In genomic region chr4:34829456-34829855, GRCm38 (mm10) we compare ENCODE assay signal across 19 mouse cellular contexts. TPM values are rescaled to one million over a fixed set of nuclear protein-coding genes. Genes with fewer than 3 reads are reported as not detected.
DNase-seq lines count a peak whose midpoint lies in the region.
"Had no signal": no experiment of that assay in that cellular context is flagged by ENCODE, and none has a peak within 500 bp of the region (broad histone marks: within the 10 kb centered on the region; RNA-seq: fewer than 3 reads in every experiment).

No protein-coding gene starts in this region.

- peak; percentile 25 to 53 for DNase-seq in frontal cortex, postnatal 36 days (ENCODE audit: low spot score in 2 of 2)
- DNase-seq in frontal cortex, postnatal 25 days (ENCODE audit: low spot score in 2 of 2): no peak
- DNase-seq in left cerebral cortex, postnatal 36 days (ENCODE audit: low spot score in 2 of 2): peak; percentile 17 to 24
- DNase-seq in left cerebral cortex, adult 11 months (ENCODE audit: low spot score): no peak
- DNase-seq in brain, adult 2 months (ENCODE audit: low read depth, low spot score): peak; percentile 71
- DNase-seq in telencephalon, adult 2 months (ENCODE audit: low read depth, low spot score): peak; percentile 55
- DNase-seq: adrenal gland, adult 2 months; adrenal gland, postnatal 14 days; cerebellum, adult 11-12 months; cerebellum, adult 8-10 months; cerebellum, postnatal 10 days; cerebellum, postnatal 36 days; embryo, embryonic 11 days; forebrain, postnatal 0 days; gastrocnemius, adult 2 months; gastrocnemius, postnatal 14 days; heart, adult 18-20 months; heart, postnatal 14 days; heart, postnatal 4 days had no signal

- intact Hi-C loops in left cerebral cortex, postnatal 36 days (cut with DNase I): no loop called here

RNA-seq across cellular contexts. Expression of gene Smim8, which starts 51.2 kb away (rescaled TPM):
- 10 to 100 TPM; 18.1 to 22.9 TPM for total RNA-seq in left cerebral cortex, postnatal 36 days (2021)

RNA-seq across cellular contexts. Expression of gene Zfp292, which starts 53.3 kb away (rescaled TPM):
- 10 to 100 TPM; 24.0 to 29.4 TPM for total RNA-seq in left cerebral cortex, postnatal 36 days (2021)

Comparison
In these comparisons a context has a peak if more than half of its experiments do, and no peak if none do; other contexts are left out.
1. DNase-seq: peak in frontal cortex, postnatal 36 days (2 of 2), left cerebral cortex, postnatal 36 days (2 of 2), brain, adult 2 months (single experiment) and telencephalon, adult 2 months (single experiment); none in frontal cortex, postnatal 25 days (0 of 2) and left cerebral cortex, adult 11 months (single experiment).